9 mouse cellular contexts compared by ENCODE assay signal in genomic region chr1:191435359-191435758, GRCm38 (mm10). TPM values are rescaled to one million over a fixed set of nuclear protein-coding genes. Genes with fewer than 3 reads are reported as not detected.
A peak's percentile ranks its signal among the peaks of the same experiment; 100 is the strongest.
DNase-seq lines count a peak whose midpoint lies in the region; ATAC-seq and TF ChIP-seq lines count a peak whose summit lies in the region.
"Had no signal": no experiment of that assay in that cellular context is flagged by ENCODE, and none has a peak within 500 bp of the region (broad histone marks: within the 10 kb centered on the region; RNA-seq: fewer than 3 reads in every experiment).

No protein-coding gene starts in this region.

- peaks cover 26% of the 10 kb centered on the region for H3K4me1 ChIP-seq in hindbrain, embryonic 13.5 days (replicated peaks)
- no peaks in the 10 kb centered on the region for H3K4me1 ChIP-seq in hindbrain, embryonic 11.5 days (replicated peaks; ENCODE audit: control insufficient read depth, insufficient read depth, low read length)
- peaks cover 32 to 46% of the 10 kb centered on the region in 2 experiments for H3K4me1 ChIP-seq in heart, embryonic 14.5 days (ENCODE audit: control insufficient read depth in 2 of 2, insufficient read depth in 2 of 2, low read length in 2 of 2)
- peaks cover 4% of the 10 kb centered on the region; the same call in 1 of the 2 replicates for H3K4me1 ChIP-seq in stomach, postnatal 0 days (replicated peaks; ENCODE audit: control insufficient read depth, insufficient read depth)

- H3K27ac ChIP-seq in hindbrain, embryonic 13.5 days: no peak overlapping the region
- H3K27ac ChIP-seq in hindbrain, embryonic 11.5 days (ENCODE audit: low read depth, low read length): no peak overlapping the region
- H3K27ac ChIP-seq in heart, embryonic 14.5 days (replicated peaks in 1 of 2; ENCODE audit: control insufficient read depth in 1 of 2, insufficient read depth in 1 of 2, low read depth in 2 of 2, low read length in 2 of 2): peak overlapping the region in 1 of 2 experiments; percentile 67; a peak in 2 of 4 replicates
- no peak overlapping the region for H3K27ac ChIP-seq in stomach, postnatal 0 days (replicated peaks)
- H3K27ac ChIP-seq: neural tube, embryonic 12.5 days had no signal

- ATAC-seq in hindbrain, embryonic 13.5 days (ENCODE audit: low FRiP score): peak; percentile 72
- ATAC-seq in hindbrain, embryonic 11.5 days (ENCODE audit: low FRiP score): no peak
- ATAC-seq in heart, embryonic 14.5 days (ENCODE audit: insufficient number of reproducible peaks, insufficient read depth, low FRiP score, low read depth): 0 out of 2 replicates have a peak, but pooled peaks have one; percentile 33
- peak; percentile 55; the same call in 1 of the 2 replicates for ATAC-seq in stomach, postnatal 0 days (ENCODE audit: low FRiP score, low TSS enrichment)
- ATAC-seq in erythroblast, adult 5-6 weeks (replicated peaks; ENCODE audit: low FRiP score, poor library complexity, severe bottlenecking): no peak

- no peak overlapping the region for H3K9ac ChIP-seq in hindbrain, embryonic 13.5 days
- no peak overlapping the region for H3K9ac ChIP-seq in hindbrain, embryonic 11.5 days (ENCODE audit: low read depth, low read length)
- H3K9ac ChIP-seq in heart, embryonic 14.5 days (ENCODE audit: low read length): no peak overlapping the region
- H3K9ac ChIP-seq in stomach, postnatal 0 days (ENCODE audit: low read length): no peak overlapping the region
- H3K9ac ChIP-seq: neural tube, embryonic 12.5 days had no signal

- H3K4me3 ChIP-seq in hindbrain, embryonic 13.5 days: no peak overlapping the region
- H3K4me3 ChIP-seq in hindbrain, embryonic 11.5 days (ENCODE audit: low read depth, low read length): no peak overlapping the region
- no peak overlapping the region for H3K4me3 ChIP-seq in heart, embryonic 14.5 days (ENCODE audit: control insufficient read depth in 1 of 2, insufficient read depth in 1 of 2, low read depth in 1 of 2, low read length in 2 of 2)
- H3K4me3 ChIP-seq in stomach, postnatal 0 days (ENCODE audit: low read depth, low read length): no peak overlapping the region
- H3K4me3 ChIP-seq: neural tube, embryonic 12.5 days had no signal

- H3K4me2 ChIP-seq in hindbrain, embryonic 13.5 days: no peak overlapping the region
- H3K4me2 ChIP-seq in hindbrain, embryonic 11.5 days (replicated peaks; ENCODE audit: low read depth, low read length): no peak overlapping the region
- H3K4me2 ChIP-seq in heart, embryonic 14.5 days (ENCODE audit: low read length): peak overlapping the region; percentile 13
- no peak overlapping the region for H3K4me2 ChIP-seq in stomach, postnatal 0 days (replicated peaks; ENCODE audit: low read depth)
- H3K4me2 ChIP-seq: neural tube, embryonic 12.5 days had no signal

- no peaks in the 10 kb centered on the region for H3K9me3 ChIP-seq in hindbrain, embryonic 13.5 days
- H3K9me3 ChIP-seq in hindbrain, embryonic 11.5 days (ENCODE audit: control insufficient read depth, low read length): no peaks in the 10 kb centered on the region
- no peaks in the 10 kb centered on the region for H3K9me3 ChIP-seq in heart, embryonic 14.5 days (ENCODE audit: control insufficient read depth, low read length)
- no peaks in the 10 kb centered on the region for H3K9me3 ChIP-seq in stomach, postnatal 0 days (ENCODE audit: control insufficient read depth, low read length)
- H3K9me3 ChIP-seq: neural tube, embryonic 12.5 days had no signal

- WGBS in hindbrain, embryonic 13.5 days: 4% methylated on average over 1 of the region's 1 CpGs
- WGBS in hindbrain, embryonic 11.5 days: 29% methylated on average over 1 of the region's 1 CpGs
- 7% methylated on average over 1 of the region's 1 CpGs for WGBS in heart, embryonic 14.5 days
- 5% methylated on average over 1 of the region's 1 CpGs for WGBS in stomach, postnatal 0 days

- no peak for TF ChIP-seq EP300 in stomach, postnatal 0 days (optimal IDR thresholded peaks at IDR 0.05)

- no peak for DNase-seq in hindbrain, embryonic 11.5 days (ENCODE audit: low spot score)
- DNase-seq in cerebellum, postnatal 4 days (ENCODE audit: low spot score in 2 of 2): peak; percentile 29 to 71
- DNase-seq in kidney, postnatal 4 days: peak; percentile 78 to 87
- DNase-seq in lung, postnatal 36 days: peak; percentile 92
- DNase-seq in stomach, postnatal 0 days (ENCODE audit: low spot score): peak; percentile 59

- H3K27me3 ChIP-seq in hindbrain, embryonic 13.5 days: no peaks in the 10 kb centered on the region
- H3K27me3 ChIP-seq in hindbrain, embryonic 11.5 days (ENCODE audit: control insufficient read depth, insufficient read depth, low read length): no peaks in the 10 kb centered on the region
- H3K27me3 ChIP-seq in heart, embryonic 14.5 days (ENCODE audit: control insufficient read depth, insufficient read depth, low read length): no peaks in the 10 kb centered on the region
- H3K27me3 ChIP-seq in stomach, postnatal 0 days (ENCODE audit: control insufficient read depth, insufficient read depth, low read length): no peaks in the 10 kb centered on the region
- H3K27me3 ChIP-seq: neural tube, embryonic 12.5 days had no signal

- H3K36me3 ChIP-seq in hindbrain, embryonic 13.5 days: no peaks in the 10 kb centered on the region
- no peaks in the 10 kb centered on the region for H3K36me3 ChIP-seq in hindbrain, embryonic 11.5 days (ENCODE audit: control insufficient read depth, insufficient read depth, low read length)
- H3K36me3 ChIP-seq in heart, embryonic 14.5 days (ENCODE audit: control insufficient read depth, insufficient read depth, low read length): no peaks in the 10 kb centered on the region
- no peaks in the 10 kb centered on the region for H3K36me3 ChIP-seq in stomach, postnatal 0 days (ENCODE audit: control insufficient read depth, insufficient read depth, low read length)
- H3K36me3 ChIP-seq: neural tube, embryonic 12.5 days had no signal

- no peak for TF ChIP-seq CTCF in stomach, postnatal 0 days (IDR thresholded peaks at IDR 0.05; ENCODE audit: low read depth)

RNA-seq across cellular contexts. Expression of gene Ppp2r5a, which starts 32.3 kb away (rescaled TPM):
- polyA plus RNA-seq in hindbrain, embryonic 13.5 days (2015; fragmentation: Nextera tagmentation; extraction: Ambion mirVana): 5.3 and 7.5 TPM in 2 replicates
- polyA plus RNA-seq in hindbrain, embryonic 11.5 days (2014; fragmentation: Nextera tagmentation; extraction: Ambion mirVana): 13.1 and 16.6 TPM in 2 replicates
- 55.0 and 62.4 TPM in 2 replicates for polyA plus RNA-seq in heart, embryonic 14.5 days (2014; fragmentation: Nextera tagmentation; extraction: Ambion mirVana)
- polyA plus RNA-seq in stomach, postnatal 0 days (2015; fragmentation: Nextera tagmentation; extraction: Ambion mirVana): 28.4 and 32.9 TPM in 2 replicates
- 52.7 and 60.3 TPM in 2 replicates for total RNA-seq in erythroblast, adult 5-6 weeks (2015; ENCODE audit: low replicate concordance)
- 56.3 and 62.8 TPM in 2 replicates for total RNA-seq in erythroblast, adult 5-6 weeks (2017; ENCODE audit: low replicate concordance)

Comparison
In these comparisons a context has a peak if more than half of its experiments do, and no peak if none do; other contexts are left out.
1. ATAC-seq: peak in hindbrain, embryonic 13.5 days (single experiment), heart, embryonic 14.5 days (single experiment) and stomach, postnatal 0 days (single experiment); none in hindbrain, embryonic 11.5 days (single experiment) and erythroblast, adult 5-6 weeks (single experiment).